Mouse (Mus musculus): ENCODE results near the gene Igdcc3. TPM values are rescaled to one million over a fixed set of nuclear protein-coding genes. Genes with fewer than 3 reads are reported as not detected.
A peak's percentile ranks its signal among the peaks of the same experiment; 100 is the strongest.

Igdcc3 gene
- total RNA-seq, 2 experiments from 2014 or later = 0.43 to 0.52 TPM

DNA sequence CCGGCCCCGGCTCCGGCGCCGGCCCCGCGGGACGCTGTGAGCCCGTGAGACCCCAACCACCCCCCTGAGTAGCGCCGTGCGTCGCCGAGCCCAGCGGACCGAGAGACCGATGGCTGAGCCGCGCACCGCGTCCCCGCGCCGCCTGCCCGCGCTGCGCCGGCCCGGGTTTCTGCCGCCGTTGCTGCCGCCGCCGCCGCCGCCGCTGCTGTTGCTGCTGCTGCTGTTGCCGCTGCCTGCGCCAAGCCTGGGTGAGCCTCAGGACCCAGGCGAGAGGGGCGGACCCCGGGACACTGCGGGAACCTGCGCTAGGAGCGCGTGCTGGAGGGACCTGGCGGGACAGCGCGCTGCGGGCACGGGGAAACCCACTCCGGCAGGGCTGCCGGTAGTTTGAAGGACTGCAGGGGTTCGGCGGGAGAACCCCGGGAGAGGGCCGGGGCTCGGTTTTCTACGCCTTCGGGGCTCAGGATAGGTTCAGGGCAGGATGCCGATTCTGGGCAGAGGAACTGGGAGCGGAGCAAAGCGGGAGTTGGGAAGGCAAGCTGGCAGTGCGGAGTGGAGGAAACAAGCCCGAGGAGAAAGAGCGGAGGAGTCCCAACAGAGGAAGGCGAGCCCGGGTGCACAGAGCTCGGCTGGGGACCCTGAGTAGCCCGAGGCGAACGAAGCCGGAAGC lies 452 bp downstream of the Igdcc3 start:
- DNase-seq = peak; percentile 57

DNA sequence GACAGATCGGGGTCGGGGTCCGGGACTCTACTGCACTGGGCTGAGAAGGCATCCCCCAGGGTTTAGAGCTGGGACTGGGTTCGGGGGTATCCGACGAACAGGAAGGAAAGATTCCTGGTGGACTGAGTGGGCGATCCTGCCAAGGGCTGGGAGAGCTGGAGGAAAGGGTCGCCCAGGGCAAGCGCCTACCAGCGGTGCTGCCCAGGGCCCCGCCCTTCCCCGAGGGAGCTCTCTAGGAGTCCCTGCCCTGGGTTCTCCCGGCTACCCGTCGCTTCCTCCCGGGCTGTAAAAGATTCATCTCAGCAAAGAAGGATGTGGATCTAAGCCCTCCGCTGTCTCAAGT lies 958 bp downstream of the Igdcc3 start:
- peak; percentile 47 for DNase-seq

DNA sequence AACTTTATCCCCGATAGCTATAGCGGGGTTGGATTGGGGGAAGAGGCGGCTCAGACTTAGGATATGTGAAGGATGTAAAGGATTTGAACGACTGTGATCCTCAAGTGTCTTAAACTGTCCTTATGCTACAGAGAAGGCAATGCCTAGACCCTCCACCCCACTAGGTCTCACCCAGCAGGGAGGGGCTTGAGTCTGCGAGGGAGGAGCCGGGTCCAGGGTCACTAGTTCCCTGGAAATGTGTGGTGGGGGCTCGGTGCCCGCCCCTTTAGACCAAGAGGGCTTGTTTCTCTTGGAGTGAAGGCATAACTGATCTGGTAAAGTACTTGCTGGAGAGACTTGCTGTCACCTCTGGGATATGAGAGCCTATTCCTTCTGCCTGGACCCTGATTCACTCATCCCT lies 1.4 kb downstream of the Igdcc3 start:
- DNase-seq = no peak

DNA sequence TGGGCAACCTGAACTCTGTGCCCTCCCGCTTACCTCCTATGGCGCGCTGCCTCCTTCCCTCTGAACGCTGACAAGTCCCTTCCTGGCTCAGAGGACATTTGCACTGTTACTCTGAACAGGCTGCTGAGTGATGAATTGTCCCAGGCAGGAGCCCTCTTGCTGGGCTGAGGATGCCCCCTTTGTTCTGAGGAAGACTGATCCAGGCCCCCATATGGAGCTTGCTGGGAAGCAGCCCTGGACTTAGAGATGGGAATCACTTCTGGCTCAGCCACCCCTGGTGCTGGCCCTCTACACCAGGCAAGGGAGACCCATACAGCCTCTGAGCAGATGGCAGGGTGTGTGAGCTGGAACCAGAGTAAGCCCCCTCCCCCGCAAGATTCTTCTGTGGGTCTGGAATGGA lies 5.0 kb downstream of the Igdcc3 start:
- no peak for DNase-seq

DNA sequence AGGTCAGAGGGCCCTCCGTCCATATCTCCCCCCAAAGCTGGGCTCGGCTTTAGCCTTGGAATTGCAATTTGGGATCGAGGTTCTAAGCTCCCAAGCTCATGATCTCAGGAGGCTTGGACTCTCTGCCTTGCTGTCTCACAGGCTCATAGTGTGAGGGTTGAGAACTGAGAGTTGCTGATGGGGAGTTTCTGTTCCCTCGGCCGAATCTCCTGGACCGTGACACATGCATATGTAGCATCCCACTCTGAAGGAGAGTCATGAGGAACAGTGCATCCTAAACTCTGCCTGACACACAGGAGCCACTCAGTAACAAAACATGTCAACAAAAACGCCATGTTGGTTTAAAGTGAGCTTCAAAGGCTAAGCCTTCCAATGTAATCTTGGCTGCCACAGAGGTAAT lies 7.5 kb downstream of the Igdcc3 start:
- no peak for DNase-seq

DNA sequence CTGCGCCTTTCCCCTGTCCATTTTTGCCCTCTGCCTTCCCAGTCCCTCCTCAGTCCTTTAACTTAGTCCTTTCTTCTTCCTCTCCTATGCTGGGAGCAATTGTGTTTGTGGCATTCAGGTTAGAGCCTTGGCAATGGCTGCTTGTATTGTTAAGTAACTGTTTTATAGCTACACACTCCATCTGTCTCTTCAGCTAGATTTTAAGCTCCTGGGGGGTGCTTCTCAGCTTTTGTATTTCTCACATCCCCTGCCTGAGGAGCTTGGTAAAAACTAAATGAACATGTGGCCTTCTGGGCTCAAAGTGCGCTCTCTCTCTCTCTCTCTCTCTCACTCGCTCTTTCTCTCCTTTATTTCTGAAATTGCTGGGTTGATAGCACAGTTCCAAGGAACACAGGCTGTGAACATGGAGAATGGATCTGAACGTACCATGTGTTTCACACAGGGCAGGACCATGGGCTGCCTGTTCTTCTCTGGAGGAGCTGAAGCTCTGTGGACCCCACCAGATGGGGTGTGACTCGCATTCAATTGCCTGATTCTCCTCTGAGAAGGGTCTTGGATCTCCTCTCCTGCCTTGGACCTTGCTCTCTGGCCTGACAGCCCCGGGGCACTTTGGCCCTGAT lies 11.8 kb downstream of the Igdcc3 start:
- no peak for DNase-seq

DNA sequence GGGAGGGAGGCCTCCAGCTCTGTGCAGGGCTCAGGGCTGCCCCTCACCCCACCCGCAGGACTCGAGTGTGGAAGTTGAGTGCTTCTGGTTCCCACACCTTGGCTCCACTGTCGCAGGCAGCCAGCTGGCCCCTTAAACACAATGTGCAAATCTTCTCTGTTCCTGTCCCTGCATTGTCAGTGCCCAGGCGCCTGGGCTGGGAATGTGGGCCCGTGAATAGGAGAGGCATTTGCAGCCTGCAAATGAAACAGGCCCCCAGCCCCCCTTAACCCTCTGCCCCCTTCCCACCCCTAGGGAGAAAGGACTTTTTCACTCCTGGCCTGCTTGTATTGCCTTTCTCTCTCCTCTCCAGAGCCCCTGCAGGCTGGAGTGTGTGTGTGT lies 12.3 kb downstream of the Igdcc3 start:
- no peak for DNase-seq

DNA sequence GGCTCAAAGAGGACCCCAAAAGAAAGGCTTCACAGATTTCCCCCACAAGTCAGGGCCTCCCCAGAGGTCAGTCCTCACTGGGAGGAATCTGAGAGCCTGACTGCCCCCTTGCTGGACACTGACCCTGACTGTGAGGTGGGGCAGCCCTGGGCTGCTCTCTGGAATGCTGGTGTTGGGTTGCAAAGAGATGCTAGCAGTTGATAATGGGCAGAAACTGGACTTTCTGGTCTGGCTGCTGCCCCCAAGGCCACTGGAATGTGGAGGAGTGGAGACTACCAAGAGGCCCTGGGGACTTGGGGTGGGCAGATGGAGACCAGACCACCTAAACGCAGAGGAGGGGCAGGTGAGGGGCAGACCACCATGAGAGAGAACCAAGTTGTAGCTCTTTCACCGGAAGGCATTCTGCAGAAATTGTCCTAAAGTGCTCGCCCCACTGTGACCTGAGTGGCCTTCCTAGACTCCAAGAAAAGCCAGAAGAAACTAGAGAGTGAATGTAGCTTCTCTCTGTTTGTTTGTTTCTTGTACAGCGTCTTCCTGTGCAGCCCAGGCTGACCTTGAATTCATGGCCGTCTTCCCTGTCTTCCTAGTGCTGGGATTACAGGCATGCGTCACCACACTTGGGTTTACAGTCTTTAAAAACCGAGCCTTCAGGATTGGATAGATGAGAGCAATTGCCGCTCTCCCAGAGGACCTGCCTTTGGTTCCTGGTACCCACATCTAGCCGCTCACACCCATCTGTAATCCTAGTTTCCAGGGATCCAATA lies 13.9 kb downstream of the Igdcc3 start:
- no peak for DNase-seq

DNA sequence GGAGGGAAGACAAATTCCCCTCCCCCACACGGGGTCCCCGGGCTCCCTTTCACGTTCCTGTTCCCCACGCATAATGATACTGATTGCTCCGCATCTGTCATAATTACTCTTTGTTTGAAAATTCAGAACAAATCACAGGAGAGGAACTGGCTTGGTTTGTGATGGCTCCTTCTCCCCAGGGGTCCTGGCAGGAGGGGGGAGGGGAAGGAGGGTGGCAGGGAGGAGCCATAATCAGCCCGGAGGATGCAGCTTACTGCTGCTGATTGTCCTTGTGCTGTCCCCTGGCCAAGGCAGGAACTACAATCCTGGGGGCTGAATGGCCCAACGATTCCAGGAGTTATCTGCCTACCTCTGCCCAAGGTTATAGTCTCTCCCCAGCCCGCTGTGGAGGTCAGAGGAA lies 15.6 kb downstream of the Igdcc3 start:
- DNase-seq = no peak

DNA sequence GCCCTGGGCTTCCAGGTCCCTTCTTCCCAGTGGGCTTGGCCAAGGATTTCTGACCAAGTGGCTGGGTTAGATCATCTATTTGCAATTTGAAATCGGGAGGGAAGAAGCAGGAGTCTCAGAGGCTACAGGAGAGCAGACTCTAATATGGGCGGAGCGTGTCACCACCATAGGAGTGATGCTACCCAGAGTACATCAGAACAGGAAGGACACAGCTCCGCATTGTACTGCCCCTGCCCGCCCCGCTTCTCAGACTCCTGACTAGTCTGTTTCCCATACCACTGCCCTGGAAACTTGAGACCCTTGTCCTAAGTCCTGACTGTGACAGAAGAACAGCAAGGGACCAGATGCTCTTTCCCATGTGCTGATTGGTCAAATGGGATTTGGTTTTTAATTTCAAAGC lies 16.6 kb downstream of the Igdcc3 start:
- no peak for DNase-seq

DNA sequence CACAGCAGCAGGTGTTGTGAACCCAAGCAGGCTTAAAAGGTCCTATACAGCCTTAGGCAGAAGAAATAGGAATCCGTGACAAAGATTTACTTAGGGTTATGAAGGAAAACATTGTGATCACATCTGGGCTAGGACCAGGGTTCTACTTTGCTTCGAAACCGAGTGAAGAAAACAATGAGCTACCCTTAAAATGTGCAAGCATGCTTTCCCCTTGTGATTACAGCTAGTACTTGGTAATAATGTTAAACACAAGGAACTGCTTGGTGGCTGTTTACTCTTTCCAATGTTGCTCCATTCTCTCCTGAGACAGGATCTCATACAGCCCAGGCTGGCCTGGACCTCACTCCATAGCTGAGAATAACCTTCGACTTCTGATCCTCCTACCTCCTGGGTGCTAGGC lies 20.2 kb downstream of the Igdcc3 start:
- DNase-seq = no peak

DNA sequence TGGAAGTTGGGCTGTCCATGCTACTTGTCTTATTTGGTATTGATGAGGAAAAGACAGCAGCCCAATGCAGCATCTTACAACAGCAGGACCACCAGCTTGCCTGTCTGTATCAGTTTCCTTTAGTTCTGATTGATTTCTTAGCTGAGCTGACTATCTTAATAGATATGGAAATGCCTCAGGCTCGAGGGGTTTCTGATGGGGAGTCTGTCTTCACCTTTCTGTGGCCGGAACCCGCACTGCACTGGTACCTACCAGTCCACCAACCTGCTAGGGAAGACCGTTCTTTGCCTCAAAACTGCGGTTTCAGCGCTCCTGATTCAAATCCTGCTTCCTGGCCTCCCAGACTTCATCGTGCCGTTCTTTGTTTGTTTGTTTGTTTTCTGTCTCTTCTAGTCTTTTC lies 20.9 kb downstream of the Igdcc3 start:
- no peak for DNase-seq

DNA sequence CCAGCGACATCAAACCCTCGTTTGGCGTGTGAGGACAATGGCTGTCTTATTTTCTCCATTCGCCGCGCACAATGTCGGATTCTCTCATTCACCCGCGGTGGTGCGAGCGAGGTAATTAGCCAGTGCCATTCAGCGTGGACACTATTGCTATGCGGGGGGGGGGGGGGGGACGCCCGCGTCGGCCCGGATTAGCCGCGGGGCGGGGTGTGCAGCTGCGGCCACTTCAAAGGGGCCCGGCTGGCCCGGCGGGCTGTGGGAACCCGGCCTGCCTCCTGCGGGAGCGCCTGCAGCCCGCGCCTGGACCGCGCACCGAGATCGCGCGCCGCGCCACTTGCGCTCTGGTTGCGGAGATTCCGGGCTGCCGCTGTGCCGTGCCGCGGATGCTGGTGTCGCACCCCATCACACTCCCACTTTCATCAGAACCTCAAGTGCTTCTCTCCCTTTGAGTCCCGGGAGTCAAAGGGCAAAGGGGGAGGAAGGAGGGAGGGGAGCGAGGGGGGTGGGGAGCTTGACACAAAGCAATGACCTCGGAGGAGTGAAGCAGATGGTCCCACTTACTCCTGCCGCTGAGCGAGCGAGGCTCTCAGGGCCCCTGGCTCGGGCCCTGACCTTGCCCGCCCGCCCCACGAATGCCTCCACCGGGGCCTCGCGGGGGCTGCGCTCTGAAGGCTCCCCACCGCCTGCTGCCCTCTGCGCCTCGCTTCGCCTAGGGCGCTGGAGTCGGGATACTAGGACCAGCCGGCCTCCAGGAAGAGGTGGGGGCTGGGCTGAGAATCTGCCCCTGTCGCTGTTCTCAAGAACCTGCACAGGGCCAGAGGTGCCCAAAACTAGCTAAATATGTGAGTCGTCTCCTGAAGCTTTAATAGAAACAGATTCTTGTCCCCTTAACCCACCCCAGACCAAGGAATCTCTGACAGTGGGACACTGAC lies 22.0 kb downstream of the Igdcc3 start:
- no peak for DNase-seq

DNA sequence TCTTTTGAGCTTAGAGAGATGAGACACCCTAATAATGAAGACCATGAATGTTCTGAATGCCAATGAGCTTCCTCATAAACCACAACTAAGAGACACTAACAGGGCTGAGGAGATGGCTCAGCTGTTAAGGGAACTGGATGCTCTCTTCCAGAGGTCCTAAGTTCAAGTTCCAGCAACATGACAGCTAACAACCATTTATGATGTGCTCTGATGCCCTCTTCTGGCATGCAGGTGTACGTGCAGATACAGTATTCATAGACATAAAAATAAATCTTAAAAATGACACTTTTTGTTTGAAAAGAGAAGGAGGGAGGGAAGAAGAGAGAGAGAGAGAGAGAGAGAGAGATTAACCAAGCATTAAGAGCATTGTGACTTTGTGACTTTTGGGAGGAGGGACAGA lies 23.9 kb downstream of the Igdcc3 start:
- DNase-seq = no peak

DNA sequence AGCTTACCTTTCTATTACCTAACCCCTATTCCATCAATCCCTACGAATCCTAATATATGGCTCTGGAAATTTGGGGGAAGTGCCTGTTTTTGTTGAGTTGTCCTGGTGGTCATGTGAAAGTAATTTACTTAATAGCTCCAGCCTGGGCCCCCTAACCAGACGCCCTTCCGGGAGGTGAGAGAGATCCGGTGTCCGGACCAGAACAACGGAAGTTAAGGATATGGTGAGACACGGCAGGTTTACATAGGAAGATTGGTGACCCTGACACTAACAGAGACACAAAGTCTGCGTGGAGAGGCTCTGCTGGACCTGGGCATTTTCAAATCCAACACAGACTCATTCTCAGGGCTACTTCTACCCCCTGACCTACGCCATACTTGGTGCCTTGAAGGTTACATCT lies 25.4 kb downstream of the Igdcc3 start:
- DNase-seq = no peak

DNA sequence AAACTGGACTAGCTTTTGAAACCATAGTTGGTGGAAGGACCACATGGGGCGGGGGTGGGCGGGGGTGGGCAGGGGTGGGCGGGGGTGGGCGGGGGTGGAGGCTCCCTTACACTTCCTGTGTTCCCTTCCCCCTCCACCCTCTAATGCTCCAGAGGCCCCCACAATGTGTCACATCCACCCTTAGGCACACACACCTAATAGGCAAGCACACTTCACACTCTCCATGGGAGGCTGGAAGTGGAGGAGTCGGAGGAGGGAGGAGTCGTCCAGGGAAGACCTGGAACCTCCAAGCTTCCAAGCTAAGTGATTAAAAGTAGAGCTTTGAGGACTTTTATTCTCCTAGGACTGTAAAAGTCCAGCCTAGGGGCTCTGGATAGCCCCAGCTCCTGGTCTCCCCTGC lies 27.5 kb downstream of the Igdcc3 start:
- no peak for DNase-seq

DNA sequence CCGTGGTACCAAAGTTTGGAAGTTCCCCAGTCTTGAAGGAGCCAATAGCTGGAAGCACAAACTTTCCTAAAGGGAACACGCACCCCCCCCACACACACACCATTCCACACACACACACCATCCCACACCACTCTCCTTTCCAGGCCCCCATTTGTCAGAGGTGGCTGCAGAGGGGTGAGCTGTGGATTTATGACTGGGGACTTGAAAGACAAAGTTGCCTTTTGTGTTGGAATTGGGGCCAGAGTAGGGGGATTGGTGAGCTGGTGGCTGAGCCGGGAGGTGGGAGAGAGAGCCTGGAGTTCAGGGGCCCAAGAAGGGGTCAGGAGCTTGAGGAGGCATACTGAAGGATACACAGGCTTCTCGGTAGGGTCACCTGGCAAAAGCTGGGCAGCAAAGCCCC lies 28.0 kb downstream of the Igdcc3 start:
- DNase-seq = no peak

DNA sequence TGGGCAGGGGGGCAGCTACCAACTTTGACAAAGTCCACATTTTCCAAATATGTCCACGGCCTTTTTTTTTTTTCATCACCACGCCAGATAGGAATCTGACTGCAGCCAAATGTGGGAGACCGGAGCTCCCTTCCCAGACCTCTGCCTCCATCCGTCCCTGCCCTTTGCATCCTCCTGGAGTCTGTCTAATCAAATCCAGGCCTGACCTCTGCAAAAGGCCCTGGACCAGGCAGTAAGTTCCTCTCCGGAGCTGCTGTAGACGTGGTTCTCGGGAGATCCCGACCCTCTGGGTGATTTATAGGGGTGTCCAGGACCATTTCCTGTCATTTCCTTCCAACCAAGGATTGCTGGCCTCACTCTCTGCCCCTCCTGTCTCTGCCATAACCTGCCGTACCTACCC lies 31.7 kb downstream of the Igdcc3 start:
- no peak for DNase-seq

DNA sequence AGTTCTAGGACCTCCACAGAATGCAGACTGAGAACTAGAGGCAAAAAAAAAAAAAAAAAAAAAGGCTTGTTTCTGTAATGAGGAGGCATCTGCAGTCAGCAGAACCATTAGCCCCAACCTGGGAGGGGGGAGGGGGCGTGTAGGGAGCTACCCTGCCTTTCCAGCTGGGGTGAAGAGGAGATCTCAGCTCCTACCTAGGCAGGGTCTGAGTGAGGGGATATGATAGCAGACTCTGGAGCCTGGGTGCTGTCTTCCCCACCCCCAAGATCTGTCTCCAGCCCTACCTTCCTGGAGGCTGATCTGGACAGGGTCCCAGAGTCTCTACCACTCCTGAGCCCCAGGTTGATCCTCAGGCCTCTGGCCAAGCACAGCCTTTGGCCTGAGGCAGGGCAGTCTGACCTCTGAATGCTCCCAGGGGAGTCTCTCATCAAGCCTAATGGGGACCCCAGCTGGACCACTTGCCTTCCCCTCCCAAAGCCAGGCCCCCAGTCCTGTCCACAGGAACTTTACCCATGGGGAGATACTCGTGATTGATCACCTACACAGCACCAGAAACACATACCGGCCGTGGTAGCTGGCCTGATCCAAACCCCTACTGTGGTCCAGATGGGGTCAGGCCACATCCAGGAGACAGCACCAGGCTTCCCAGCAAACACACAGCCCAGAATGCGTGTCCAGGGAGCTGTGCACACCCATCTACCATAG lies 34.4 kb downstream of the Igdcc3 start:
- no peak for DNase-seq

DNA sequence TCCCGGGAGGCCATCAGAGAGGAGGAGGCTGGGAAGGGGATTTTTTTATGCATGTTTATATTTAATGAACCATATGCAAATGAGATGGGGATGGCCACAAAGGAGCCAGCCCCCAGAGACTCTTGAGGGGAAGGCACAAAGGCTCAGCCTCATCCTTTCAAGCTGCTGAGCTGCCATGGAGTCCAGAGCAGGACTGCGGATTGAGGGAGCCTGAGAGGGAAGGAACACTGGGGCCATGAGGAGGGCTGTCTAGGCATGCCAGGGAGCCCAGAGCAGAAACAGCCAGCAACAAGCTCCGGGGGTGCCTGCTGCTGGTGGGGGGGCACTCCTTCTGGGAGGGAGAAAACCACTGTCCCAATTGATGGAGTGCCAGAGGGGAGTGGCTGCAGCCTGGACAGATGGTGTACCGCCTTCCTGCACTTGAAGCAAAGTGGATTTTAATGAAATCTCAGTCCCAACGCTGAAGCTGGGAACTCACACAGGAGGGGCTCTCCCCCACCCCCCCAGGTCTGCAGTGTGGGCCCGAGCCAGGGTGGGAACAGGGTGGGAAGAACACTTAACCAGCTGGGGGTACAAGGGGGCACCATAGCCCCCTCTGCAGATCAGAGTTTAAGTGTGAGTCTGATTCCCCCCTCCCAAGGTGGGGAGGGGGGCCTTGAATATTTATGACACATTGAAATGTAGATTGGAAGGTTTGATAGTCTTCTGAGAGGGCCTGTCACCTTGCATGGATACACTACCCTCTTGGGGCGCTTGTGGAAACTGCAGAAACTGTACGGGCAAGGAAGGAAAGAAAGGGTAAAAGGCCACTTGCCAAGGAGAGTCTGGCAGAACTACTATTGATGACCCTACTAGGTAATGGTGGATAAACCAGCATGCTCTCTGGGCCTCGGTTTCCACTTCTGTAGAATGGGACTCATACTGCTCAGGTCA lies 35.2 kb downstream of the Igdcc3 start:
- no peak for DNase-seq

DNA sequence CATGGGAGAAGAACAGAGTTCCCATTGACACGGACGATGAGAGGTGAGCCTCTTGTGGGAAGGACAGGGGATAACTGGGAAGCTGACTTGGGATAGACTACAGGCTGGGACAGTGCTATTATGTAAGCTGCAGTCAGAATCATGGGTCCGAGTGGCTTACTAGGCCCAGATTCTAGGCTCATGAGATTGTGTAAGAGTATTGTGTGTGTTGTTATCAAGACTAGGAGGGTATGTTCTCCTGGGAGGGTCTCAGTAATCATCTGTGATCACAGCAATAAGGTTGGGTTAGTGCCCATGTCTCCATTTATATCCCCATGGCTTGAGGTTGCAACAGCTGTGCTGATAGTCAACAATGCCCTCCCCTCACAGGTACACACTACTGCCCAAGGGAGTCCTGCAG lies 36.5 kb downstream of the Igdcc3 start:
- no peak for DNase-seq

Data from heart, postnatal 4 days (tissue).